Mouse (Mus musculus) layer of hippocampus, postnatal 36 days (tissue): ENCODE data around the gene Adat1. TPM values are rescaled to one million over a fixed set of nuclear protein-coding genes. Genes with fewer than 3 reads are reported as not detected.

Source experiments
- DNase-seq, 2 experiments: peaks; one replicate each; pipeline ENCODE4 v3.0.0; 2022
- total RNA-seq, 2 experiments: library from RNA; stranded (reverse); gene quantifications; 2 replicates each; pipeline ENCODE4 v1.2.3; 2021

Gene Adat1
- total RNA-seq, 2 experiments from 2014 or later, result 6.7 to 7.3 TPM

DNA sequence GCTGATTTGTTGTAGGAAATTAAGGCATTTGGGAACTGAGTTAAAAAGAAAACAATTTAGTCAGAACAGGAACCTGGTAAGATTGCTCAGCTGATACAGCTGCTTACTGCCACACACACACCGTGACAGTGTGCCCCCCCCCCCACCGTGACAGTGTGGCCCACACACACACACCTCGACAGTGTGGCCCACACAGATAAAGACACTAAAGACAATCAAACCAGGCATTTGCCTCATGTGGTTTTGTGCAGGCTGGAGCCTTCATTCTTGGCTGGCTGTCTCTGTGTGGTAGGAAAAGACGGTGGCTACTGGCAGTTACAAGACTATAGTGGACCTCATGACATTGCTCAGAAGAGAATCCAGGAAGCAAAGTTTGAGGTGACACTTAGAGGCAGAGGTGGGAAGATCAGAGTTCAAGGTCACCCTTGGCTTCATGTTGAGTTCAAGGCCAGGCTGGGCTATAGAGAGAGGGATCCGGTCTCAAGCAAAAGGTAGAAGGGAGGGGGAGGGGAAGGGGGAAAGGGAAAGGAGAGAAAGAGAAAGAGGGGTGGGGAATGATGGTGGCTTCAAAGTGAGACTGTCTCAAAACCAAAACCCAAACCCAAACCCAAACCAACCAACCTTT, 24.7 kb downstream of the Adat1 start:
- DNase-seq, result no peak

DNA sequence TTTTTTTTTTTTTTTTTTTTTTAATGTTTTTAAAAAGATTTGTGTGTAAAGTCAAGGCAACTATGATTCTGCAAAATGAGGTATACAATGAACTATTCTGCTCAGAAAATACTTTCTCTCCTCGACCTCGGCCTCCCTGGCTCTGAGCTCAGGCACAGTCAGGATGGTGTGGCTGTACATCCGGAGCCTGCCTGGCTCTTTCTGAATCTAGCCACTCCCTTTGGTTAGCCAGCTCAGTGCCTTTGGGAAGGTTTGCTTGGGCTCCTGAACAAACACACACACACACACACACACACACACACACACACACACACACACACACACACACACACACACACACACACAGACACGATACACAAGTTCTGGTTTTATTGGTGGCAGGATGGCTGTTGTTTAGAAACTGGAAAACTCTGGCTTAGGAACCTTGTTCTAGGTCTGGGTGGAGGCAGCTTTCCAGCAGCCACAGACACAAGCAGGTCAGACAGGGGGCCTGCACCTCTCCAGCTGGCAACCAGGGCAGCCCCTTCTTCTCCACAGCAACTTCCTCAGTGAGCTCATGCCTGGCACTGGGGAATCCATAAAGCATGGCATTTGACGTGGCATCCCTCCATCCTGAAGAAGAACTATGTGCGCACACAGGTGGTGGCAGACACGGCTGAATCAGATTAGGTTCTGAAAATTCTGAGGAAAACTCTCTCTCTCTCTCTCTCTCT, 27.1 kb downstream of the Adat1 start:
- no peak for DNase-seq

- DNase-seq, result no peak
Measured at GRCm38 (mm10) chr8:111964351-111964750, 27.8 kb downstream of the Adat1 start.

DNA sequence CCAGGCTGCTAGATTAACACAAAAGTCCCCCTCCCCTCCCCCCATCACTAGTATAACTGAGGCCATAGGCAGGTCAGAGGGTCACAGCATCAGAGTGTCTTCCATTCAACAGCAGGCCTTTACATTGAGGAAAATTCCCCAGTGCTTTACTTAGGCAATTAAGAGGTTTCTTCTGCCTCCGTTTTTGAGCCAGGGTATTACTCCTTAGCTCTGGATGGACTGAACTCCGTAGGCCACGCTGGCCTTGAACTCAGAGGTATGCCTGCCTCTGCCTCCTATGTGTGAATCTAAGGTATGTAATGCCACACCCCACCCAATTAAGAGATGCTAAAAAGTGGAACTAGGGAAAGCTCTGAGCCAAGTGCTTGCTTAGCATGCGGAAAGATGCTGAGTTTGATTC, 28.6 kb downstream of the Adat1 start:
- DNase-seq, result no peak

DNA sequence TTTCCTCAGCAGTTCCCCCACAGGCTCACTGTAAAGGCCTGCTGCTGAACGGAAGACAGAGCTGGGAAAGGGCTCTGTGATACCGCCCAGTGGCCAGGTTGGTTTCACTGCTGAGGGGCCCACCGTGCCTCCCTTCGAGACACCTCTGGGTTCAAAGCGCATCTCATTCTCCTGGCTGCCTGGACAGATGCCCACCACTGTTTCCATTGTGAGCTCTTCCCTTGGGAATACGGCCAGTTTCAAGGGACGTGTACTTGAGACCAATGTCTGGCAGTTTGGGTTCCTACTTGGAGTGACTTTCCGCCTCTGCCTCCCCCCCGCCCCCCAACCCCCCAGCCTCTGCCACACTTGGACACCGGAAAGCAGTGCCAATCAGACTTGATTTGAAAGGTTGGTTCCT, 29.0 kb downstream of the Adat1 start:
- DNase-seq, result no peak

DNA sequence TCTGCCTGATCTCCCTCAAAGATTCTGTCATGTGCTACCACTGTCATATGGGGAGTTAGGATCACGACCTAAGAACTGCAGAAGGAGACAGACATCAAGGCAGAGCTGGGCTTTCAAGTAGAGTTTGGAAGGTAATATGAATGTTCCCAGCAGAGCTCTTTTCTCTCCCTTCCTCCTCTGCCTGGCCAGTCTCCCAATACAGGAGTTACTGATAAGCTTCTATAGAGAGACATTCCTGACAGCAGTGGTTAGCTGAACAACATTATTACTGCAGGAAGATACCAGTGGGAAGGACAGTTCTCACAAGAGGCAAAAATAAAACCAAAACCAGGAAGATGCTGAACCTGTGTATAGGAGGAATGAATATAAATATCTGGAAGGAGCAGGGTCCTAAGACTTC, 29.5 kb downstream of the Adat1 start:
- DNase-seq, result no peak

GRCm38 (mm10) chr8:111961330-111961729, 30.8 kb downstream of the Adat1 start:
- DNase-seq, result no peak

- no peak for DNase-seq
Measured at GRCm38 (mm10) chr8:111960591-111961321, 31.3 kb downstream of the Adat1 start.

DNA sequence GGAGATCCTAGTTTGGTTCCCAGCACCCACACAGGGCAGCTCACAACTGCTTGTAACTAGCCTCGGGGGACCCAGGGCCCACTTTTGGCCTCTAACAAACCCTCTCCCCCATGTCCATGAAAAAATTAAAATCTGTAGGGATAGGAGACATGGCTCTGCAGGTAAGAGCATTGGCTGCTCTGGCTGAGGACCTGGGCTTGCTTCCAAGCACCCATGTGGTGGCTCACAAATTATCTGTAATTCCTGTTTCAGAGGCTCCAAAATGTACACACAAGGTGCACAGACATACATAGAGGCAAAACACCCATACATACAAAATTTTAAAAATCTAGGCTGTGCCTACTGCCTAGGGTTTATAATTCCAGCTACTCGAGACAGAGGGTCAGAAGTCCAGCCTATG, 34.9 kb downstream of the Adat1 start:
- DNase-seq, result no peak

- no peak for DNase-seq
Measured at GRCm38 (mm10) chr8:111955879-111956278, 36.2 kb downstream of the Adat1 start.

DNA sequence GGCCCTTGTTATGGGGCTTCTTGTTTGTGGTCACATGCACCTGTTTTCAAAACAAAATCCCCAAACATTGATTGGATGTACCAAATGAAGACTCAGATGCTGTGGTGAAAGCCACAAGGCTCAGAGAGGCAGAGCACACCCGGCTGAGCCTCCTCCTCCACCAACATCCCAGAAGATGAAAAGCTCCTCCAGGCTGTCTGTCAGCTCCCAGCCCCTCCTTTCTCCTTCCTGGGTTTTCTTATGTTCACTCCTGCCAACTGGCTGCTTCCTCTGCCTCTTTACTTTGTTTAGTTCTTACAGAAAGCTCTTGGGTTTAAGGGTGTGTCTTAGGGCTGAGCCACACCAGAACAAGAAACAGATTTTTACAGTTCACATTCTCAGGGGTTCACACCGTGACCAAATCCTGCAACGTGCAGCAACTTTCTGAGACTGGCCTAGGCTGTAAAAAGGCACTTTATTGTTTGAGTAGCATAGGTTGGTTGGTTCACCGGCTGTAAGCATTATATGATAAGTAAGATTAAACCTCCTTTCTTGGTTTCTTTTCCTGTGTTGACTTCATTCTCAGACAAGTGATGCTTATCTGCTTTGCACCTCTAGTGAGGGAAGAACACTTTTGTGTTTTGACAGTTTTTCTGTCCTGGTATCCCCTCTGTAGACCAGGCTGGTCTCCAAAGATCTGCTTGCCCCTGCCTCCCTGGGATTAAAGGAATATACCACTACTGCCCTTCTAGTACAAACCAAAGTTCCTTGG, 37.1 kb downstream of the Adat1 start:
- no peak for DNase-seq

DNA sequence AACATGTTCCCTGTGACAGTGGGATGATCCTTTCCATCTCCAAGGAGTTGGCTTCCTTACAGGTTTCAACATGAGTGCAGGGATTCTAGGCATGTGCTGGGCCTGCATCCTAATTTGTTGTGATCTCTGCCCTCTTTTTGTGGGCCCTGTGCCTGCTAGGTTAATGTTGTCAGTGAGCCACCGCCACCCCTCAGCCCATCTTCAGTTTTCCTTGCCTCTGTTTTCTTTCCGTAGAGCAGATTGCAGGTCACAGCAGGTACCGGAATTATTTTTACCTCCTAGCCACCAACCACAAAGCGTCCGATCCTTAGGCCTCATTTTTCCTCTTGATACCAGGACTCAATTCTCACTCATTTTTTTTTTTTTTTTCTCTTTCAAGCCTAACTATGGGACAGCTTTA, 40.2 kb downstream of the Adat1 start:
- no peak for DNase-seq

DNA sequence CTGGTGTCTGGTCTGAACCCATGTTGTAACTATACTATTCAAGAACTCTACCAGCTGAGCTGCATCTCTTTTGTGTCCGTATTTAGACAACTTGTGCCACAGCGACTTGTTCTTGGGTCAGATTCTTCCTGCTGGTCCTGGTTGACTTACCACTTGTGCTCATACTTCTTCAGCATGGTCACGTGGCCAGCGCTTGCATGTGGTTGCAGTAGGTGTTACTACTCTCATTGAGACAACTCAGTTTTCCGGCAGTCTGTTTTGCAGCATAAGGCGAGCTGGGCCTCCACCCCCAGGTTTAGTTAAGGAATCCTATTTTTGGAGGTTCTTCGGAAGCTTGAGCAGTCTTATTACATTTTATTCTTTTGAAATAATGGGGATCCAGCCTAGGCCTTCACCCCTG, 40.8 kb downstream of the Adat1 start:
- peak in 1 of 2 experiments; percentile 44 for DNase-seq

DNA sequence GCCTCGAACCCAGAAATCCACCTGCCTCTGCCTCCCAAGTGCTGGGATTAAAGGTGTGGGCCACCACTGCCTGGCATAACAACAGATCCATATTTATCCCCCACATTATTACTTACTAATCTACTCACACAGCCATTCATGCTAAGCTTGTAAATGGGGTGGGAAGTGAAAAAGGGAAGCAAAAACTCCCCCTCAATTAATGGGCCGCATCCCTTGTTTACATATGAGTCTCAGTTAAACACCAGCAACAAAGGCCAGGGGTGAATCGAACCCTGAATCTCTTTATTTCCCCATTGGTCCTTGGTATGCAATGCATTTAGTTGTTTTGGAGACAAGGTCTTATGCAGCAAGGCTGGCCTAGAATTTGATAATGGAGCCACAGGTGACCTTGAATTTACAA, 41.3 kb downstream of the Adat1 start:
- DNase-seq, result no peak

GRCm38 (mm10) chr8:111947954-111948353, 44.1 kb downstream of the Adat1 start:
- no peak for DNase-seq

DNA sequence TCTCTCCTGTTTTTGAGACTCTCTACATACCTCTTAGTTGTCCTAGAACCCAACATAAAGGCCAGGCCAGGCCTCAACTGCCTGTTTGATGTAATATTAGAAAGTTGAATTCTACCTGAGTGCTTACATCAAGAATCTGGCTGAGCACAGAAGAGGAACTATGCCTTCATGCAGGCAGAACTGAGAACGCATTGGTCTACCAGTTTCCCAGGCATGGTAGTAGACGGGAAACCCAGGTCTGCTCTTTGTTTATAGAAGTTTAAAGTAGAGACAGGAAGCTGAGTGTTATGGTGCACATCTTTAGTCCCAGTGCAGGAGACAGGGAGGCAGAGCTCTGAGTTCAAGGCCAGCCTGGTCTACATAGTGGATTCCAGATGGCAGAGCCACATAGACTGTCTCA, 45.0 kb downstream of the Adat1 start:
- DNase-seq, result no peak

DNA sequence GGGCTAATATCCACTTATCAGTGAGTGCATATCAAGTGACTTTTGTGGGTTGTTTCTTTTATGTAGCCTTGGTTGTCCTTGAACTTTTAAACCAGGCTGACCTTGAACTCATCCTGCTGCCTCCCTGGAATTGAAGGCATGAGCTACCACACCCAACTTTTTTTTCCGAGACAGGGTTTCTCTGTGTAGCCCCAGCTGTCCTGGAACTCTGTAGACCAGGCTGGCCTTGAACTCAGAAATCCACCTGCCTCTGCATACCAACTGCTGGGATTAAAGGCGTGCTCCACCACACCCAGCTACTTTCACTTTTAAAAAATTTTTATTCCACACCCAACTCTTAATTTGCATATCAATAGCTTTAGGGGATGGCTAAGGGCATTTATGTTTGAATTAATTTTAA, 48.6 kb downstream of the Adat1 start:
- no peak for DNase-seq

DNA sequence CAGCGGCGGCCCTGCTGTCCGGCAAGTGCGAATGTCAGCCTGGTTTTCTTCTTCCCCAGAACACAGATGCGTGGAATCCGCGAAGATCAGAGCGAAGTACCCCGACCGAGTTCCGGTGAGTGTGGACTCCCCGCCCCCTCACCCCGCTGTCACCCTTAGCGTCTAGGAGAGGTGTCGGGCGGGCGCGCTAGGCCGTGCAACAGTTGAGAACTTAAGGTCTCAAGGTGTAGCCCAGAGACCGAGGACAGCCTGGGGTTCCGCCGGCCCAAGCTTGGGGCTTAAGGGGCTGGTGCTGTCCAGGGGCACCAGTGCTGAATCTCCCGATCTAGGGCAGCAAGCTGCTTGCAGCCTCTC, 51.0 kb downstream of the Adat1 start:
- DNase-seq, result peak in 1 of 2 experiments; percentile 28

- peak; percentile 95 for DNase-seq
Measured at GRCm38 (mm10) chr8:111940171-111941100, 51.7 kb downstream of the Adat1 start, which contains the start of gene Gabarapl2. Gene Gabarapl2 (plus strand): TSS chr8:111940703.

- no peak for DNase-seq
Measured at GRCm38 (mm10) chr8:111939516-111940142, 52.5 kb downstream of the Adat1 start.
